Mouse (Mus musculus): ENCODE data around the gene Itpripl1. TPM values are rescaled to one million over a fixed set of nuclear protein-coding genes. Genes with fewer than 3 reads are reported as not detected.
"Not testable (repeated sequence)": the region's sequence is repeated elsewhere in the genome, so short reads cannot be mapped to it uniquely, and the experiment has no call there.

Itpripl1 gene
- polyA plus RNA-seq, 1 experiment from 2014 or later: 22.5 TPM

DNA sequence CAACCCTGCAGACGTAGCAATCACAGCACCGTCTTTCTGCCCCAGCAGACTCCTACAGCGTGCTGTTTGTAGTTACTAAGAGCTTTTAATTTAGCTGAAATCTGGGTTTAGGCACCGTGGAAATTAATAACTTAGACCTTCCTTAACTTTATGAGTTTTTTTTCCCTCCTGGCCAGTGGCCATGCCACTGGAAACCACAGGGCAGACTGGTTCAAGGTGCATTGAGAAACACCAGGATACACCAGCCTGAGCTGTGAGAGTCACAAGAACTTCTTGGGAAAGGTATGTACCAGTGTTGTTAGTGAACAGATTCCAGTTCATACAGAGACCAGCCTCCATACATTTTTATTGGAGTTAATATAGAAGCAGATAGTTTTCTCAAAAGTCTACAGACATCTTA lies 4.8 kb downstream of the Itpripl1 start:
- H3K9me3 ChIP-seq (replicated peaks): no peaks in the 10 kb centered on the region
- H3K4me1 ChIP-seq: peaks cover 36% of the 10 kb centered on the region
- no peak for ATAC-seq (replicated peaks; ENCODE audit: low FRiP score)
- H3K27me3 ChIP-seq: no peaks in the 10 kb centered on the region
- H3K4me3 ChIP-seq (replicated peaks): no peak overlapping the region
- H3K36me3 ChIP-seq: peaks cover 27% of the 10 kb centered on the region
- H3K27ac ChIP-seq: peak overlapping the region; percentile 81; the same call in 1 of the 2 replicates
- no peak overlapping the region for H3K4me2 ChIP-seq
- H3K9ac ChIP-seq: no peak overlapping the region
- WGBS: 80% methylated on average over 4 of the region's 4 CpGs

DNA sequence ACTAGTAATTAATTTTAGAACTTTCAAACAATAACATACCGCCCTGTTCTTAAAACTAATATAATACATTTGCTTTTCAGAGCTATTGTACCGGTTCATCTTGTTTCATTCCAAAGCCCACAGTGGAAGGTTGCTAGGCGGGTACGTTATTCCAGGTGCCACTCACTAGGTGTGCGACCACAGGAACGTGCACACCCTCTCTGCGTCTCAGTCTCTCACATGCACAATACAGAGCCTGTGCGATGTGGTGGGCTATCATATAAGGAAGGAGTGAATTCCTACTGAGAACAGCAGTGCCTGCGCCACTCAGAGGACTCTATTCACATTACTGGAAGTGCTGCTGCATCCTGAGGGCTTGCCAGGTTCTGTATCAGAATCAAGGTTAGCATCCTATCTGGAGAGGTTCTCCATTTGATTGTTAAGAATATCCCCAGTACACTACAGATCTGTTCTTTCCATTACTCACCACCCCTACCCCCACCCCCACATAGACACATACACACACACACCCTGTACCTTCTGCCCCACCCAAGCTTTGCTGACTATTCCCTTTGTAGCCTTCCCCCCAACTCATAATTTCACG lies 5.3 kb downstream of the Itpripl1 start:
- ATAC-seq (replicated peaks; ENCODE audit: low FRiP score): no peak
- peaks cover 38% of the 10 kb centered on the region for H3K4me1 ChIP-seq
- no peak overlapping the region for H3K4me3 ChIP-seq (replicated peaks)
- no peaks in the 10 kb centered on the region for H3K27me3 ChIP-seq
- 72% methylated on average over 10 of the region's 10 CpGs for WGBS
- peaks cover 27% of the 10 kb centered on the region for H3K36me3 ChIP-seq
- H3K4me2 ChIP-seq: no peak overlapping the region
- no peak overlapping the region for H3K9ac ChIP-seq
- peak overlapping the region; percentile 81; the same call in 1 of the 2 replicates for H3K27ac ChIP-seq
- H3K9me3 ChIP-seq (replicated peaks): no peaks in the 10 kb centered on the region

DNA sequence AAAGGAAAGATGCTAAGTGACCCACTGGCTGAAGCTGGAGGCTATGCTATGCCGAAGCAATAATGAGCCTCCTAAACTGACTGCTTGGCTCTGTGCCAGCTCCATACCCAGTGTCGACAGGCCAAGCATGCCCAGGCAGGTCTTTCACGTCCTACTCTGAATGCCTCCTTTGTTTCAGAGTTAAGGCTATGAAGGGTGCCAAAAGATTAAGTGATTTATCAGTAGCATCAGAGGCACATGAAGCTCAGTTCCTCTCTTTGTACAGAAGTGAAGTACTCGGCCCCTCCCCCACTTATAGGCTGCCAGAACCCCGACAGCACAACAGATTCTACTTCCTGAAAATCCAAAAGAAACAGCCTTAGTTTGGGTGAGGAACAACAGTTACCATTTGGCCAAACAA lies 6.3 kb downstream of the Itpripl1 start:
- Histone ChIP-seq H3K36me3 (peaks cover 27% of the 10 kb centered on the region), H3K4me3 (replicated peaks) (no peak overlapping the region), H3K4me2 (peak overlapping the region; percentile 21; the same call in 1 of the 2 replicates), H3K9ac (no peak overlapping the region), H3K4me1 (peaks cover 39% of the 10 kb centered on the region), H3K27ac (peak overlapping the region; percentile 81), H3K27me3 (no peaks in the 10 kb centered on the region), H3K9me3 (replicated peaks) (no peaks in the 10 kb centered on the region)
- peak; percentile 41 for ATAC-seq (replicated peaks; ENCODE audit: low FRiP score)
- WGBS: 12% methylated on average over 5 of the region's 5 CpGs

DNA sequence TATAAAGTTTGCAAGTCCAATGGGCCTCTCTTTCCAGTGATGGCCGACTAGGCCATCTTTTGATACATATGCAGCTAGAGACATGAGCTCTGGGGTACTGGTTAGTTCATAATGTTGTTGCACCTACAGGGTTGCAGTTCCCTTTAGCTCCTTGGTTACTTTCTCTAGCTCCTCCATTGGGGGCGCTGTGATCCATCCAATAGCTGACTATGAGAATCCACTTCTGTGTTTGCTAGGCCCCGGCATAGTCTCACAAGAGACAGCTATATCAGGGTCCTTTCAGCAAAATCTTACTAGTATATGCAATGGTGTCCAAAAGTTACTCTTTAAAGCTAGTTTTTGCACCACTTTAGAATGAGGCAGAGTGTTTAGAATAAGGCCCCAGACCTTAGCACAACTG lies 8.0 kb downstream of the Itpripl1 start:
- not testable (repeated sequence) for H3K27ac ChIP-seq; H3K9me3 ChIP-seq (replicated peaks); H3K4me3 ChIP-seq (replicated peaks); H3K4me2 ChIP-seq; H3K27me3 ChIP-seq; ATAC-seq (replicated peaks; ENCODE audit: low FRiP score); H3K9ac ChIP-seq
- WGBS: 63% methylated on average over 3 of the region's 3 CpGs
- H3K4me1 ChIP-seq: peaks cover 42% of the 10 kb centered on the region
- H3K36me3 ChIP-seq: peaks cover 14% of the 10 kb centered on the region

DNA sequence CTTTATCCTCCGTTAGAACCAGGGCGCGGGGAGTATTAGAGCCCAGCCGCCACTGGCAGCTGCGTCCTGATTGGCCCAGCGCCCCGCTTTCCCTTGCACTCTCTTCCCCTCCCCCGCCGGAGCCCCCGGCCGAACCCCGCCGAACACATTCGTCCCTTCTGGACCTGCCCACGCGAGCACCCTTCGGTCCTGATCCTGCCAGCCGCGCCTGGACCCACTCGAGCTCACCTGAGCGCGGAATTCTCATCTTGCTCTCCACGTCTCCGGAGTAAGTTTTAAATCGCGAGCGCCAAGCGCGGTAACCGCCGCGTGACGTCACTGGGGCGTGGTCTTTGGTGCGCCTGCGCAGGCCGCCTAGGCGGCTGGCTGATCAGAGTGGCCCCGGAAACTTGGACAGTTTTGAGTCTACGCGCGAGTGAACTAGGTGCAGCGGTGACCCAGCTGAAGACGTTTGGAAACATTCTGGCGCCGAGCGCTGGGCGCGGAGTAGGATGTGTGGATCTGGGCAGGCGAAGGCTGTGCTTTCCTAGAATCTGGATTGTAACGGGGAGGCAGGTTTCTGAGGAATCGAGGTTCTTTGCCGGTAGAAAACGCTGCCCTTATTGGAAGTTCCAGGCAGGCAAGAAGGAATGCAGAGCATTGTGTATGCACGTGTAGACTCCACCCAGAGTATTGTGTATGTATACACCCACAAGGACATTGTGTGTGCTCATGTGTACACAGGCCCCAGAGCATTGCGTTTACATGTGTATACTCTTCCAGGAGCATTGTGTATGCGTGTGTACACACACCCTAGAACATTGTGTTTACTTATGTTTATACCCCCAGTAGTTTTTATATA lies 9.4 kb downstream of the Itpripl1 start, which contains the start of gene Ncaph:
Gene Ncaph (minus strand): TSS at position 334 of the 841 bp plus-strand sequence.
- no peaks in the 10 kb centered on the region for H3K9me3 ChIP-seq (replicated peaks)
- H3K9ac ChIP-seq: peak within 1 kb of the TSS; percentile 75
- H3K27me3 ChIP-seq: no peaks in the 10 kb centered on the region
- 1% methylated on average over 57 of the region's 57 CpGs for WGBS
- peak within 1 kb of the TSS; percentile 95 for H3K27ac ChIP-seq
- peak within 1 kb of the TSS; percentile 74 for H3K4me2 ChIP-seq
- peaks cover under 1% of the 10 kb centered on the region; the same call in 1 of the 2 replicates for H3K36me3 ChIP-seq
- peak within 1 kb of the TSS; percentile 88 for H3K4me3 ChIP-seq (replicated peaks)
- H3K4me1 ChIP-seq: peaks cover 43% of the 10 kb centered on the region
- peak; percentile 93 for ATAC-seq (replicated peaks; ENCODE audit: low FRiP score)

DNA sequence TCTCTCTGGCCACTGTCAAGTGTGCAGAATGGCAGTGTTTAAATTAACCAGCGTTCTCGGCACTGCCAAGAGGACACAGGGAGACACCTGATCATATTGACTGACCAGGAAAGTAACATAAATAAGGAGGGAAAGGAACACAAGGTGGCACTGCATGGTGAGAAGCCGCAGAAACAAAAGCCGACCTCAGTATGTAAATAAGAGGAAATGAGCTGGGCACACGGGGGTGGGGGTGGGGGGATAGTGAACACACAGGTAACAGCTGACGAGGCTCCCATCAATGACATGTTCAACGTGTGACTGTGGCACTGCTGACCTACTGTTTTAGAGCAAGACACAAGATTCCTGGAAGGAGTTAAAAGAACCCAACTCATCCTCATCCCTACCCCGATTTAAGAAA lies 11.9 kb downstream of the Itpripl1 start:
- H3K4me3 ChIP-seq (replicated peaks): no peak overlapping the region
- peaks cover 17% of the 10 kb centered on the region for H3K36me3 ChIP-seq
- H3K4me2 ChIP-seq: peak overlapping the region; percentile 74
- WGBS: 63% methylated on average over 8 of the region's 8 CpGs
- no peak overlapping the region for H3K27ac ChIP-seq
- ATAC-seq (replicated peaks; ENCODE audit: low FRiP score): no peak
- H3K27me3 ChIP-seq: no peaks in the 10 kb centered on the region
- no peak overlapping the region for H3K9ac ChIP-seq
- peaks cover 33% of the 10 kb centered on the region for H3K4me1 ChIP-seq
- H3K9me3 ChIP-seq (replicated peaks): no peaks in the 10 kb centered on the region

DNA sequence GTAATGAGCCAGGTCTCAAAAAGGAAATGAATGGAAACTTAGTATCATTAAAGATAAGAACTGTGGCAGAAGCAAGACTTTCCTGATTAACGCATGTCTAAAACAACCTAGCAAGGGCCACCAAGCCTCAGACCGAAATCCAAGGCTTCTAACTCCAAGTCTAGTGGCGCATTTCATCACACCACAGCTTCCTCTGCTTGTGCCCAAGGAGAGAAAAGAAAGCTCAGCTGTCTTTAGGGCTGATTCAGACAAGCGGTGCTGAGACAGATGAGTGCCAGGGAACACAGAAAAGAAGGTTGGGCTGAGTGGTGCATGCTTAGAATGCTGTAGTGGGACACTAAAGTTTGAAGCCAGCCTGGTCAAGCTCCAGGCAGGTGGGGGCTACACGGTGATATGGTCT lies 14.3 kb downstream of the Itpripl1 start:
- WGBS: 91% methylated on average over 5 of the region's 5 CpGs
- no peak overlapping the region for H3K4me2 ChIP-seq
- peaks cover 41% of the 10 kb centered on the region for H3K36me3 ChIP-seq
- no peak for ATAC-seq (replicated peaks; ENCODE audit: low FRiP score)
- H3K4me3 ChIP-seq (replicated peaks): no peak overlapping the region
- H3K27ac ChIP-seq: no peak overlapping the region
- H3K9ac ChIP-seq: no peak overlapping the region
- no peaks in the 10 kb centered on the region for H3K27me3 ChIP-seq
- H3K9me3 ChIP-seq (replicated peaks): no peaks in the 10 kb centered on the region
- H3K4me1 ChIP-seq: peaks cover 25% of the 10 kb centered on the region

DNA sequence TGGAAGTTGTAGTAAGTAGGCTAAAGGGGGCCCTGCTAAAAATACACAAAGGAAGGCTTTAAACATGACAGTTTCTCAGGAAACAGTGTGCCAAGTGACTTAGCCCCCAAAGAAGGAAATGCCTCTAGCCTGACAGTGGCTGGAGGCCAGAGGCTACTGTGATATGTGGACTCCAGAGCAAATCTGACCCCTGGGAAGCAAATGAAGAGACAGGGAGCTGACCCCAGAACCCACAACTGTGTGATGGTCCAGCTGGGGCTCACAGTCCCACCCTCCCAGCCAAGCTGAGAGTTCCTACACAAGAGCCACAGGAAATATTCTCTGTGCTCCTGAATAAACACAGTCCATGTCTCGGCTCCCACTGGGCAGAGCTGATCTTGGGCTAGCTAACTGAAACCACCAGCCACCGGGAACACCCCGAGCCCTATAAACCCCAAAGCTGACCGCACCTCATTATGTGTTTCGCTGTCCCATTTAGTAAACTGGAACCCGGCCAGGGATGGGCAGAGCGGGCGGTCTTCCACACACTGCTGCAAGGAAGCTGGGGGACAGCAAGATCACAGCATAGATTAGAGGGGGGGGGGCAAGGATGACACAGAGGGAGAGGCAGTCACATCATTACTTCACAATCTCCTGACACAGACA lies 21.5 kb downstream of the Itpripl1 start:
- WGBS: 82% methylated on average over 8 of the region's 8 CpGs
- Histone ChIP-seq H3K27me3 (no peaks in the 10 kb centered on the region), H3K36me3 (peaks cover 92% of the 10 kb centered on the region), H3K4me1 (no peaks in the 10 kb centered on the region), H3K9ac (no peak overlapping the region), H3K27ac (peak overlapping the region; percentile 39), H3K4me2 (no peak overlapping the region), H3K4me3 (replicated peaks) (no peak overlapping the region), H3K9me3 (replicated peaks) (no peaks in the 10 kb centered on the region)
- ATAC-seq (replicated peaks; ENCODE audit: low FRiP score): no peak; the same call in 1 of the 2 replicates

DNA sequence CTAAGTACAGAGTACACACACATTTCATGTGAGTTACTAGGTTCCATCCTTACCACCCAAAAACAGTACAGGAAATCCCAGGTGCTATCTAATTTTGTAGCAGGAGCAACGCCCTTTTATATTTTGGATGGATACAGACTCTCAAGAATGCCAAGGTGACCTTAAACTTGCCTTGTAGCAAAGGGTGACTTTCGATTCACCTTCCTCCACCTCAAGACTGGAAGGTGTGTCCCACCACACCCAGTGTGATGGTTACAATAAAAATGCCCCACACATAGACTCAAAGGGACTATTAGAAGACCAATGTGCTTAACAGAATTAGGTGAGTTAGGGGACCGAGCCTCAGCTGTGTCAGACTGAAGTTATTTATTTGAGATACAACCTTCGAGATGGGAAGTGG lies 34.3 kb downstream of the Itpripl1 start:
- H3K36me3 ChIP-seq: peaks cover 99% of the 10 kb centered on the region

DNA sequence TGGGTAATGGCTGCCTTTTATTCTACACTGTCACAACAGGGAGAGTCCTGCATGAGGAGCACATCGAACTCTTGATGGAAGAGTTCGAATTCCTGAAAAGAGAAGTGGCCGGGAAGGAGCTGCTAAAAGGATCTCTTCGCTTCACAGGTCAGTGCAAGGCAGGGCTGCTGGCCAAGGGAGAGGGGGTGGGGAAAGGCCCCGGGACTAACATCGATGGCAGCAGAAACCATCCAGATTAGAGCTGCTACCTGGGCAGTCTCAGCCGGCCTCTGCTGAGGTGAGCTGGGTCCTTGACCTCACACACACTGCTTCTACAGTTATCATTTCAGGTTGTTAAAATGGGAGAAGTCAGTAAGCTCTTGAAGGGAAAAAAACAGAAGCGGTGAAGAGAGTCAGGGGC lies 51.2 kb downstream of the Itpripl1 start:
- WGBS: 67% methylated on average over 8 of the region's 8 CpGs
- Histone ChIP-seq H3K9me3 (replicated peaks) (no peaks in the 10 kb centered on the region), H3K36me3 (peaks cover 5% of the 10 kb centered on the region), H3K27ac (no peak overlapping the region), H3K4me1 (no peaks in the 10 kb centered on the region), H3K9ac (no peak overlapping the region), H3K27me3 (no peaks in the 10 kb centered on the region), H3K4me2 (no peak overlapping the region), H3K4me3 (replicated peaks) (no peak overlapping the region)
- no peak for ATAC-seq (replicated peaks; ENCODE audit: low FRiP score)

More for the DNA sequence above, 34.3 kb downstream of the Itpripl1 start:
- H3K4me2 ChIP-seq: no peak overlapping the region
- H3K27ac ChIP-seq: no peak overlapping the region
- no peaks in the 10 kb centered on the region for H3K9me3 ChIP-seq (replicated peaks)
- H3K4me3 ChIP-seq (replicated peaks): no peak overlapping the region
- no peak for ATAC-seq (replicated peaks; ENCODE audit: low FRiP score)
- 94% methylated on average over 4 of the region's 4 CpGs for WGBS
- no peaks in the 10 kb centered on the region for H3K27me3 ChIP-seq
- no peaks in the 10 kb centered on the region for H3K4me1 ChIP-seq
- no peak overlapping the region for H3K9ac ChIP-seq

DNA sequence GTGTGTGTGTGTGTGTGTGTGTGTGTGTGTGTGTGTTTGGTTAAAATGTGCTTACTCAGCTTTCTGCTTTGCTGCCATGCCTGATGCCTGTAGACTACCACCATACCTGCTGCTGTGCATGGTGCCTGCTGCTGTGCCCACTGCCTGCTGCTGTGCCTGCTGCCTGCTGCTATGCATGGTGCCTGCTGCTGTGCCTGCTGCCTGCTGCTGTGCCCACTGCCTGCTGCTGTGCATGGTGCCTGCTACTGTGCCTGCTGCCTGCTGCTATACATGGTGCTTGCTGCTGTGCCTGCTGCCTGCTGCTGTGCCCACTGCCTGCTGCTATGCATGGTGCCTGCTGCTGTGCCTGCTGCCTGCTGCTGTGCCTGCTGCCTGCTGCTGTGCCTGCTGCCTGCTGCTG lies 53.1 kb downstream of the Itpripl1 start:
- H3K9me3 ChIP-seq (replicated peaks): not testable (repeated sequence)

More for the DNA sequence above, 53.1 kb downstream of the Itpripl1 start:
- H3K4me3 ChIP-seq (replicated peaks); ATAC-seq (replicated peaks; ENCODE audit: low FRiP score); H3K27me3 ChIP-seq; H3K27ac ChIP-seq; H3K4me2 ChIP-seq; H3K4me1 ChIP-seq; H3K9ac ChIP-seq: not testable (repeated sequence)
- peaks cover 16% of the 10 kb centered on the region for H3K36me3 ChIP-seq
